Mouse (Mus musculus) cerebellum, postnatal 36 days (tissue): Measurements from ENCODE around the gene Tnfsf12.
"Not testable (repeated sequence)": the region's sequence is repeated elsewhere in the genome, so short reads cannot be mapped to it uniquely, and the experiment has no call there.

ENCODE experiments used
- DNase-seq, 2 experiments: peaks; one replicate each; pipeline ENCODE4 v3.0.0; 2021 to 2022; ENCODE audit warnings: mixed read lengths in 2 of 2

The Tnfsf12 gene

GRCm38 (mm10) chr11:69703814-69704612 lies 8.4 kb upstream of the Tnfsf12 start:
- no peak for DNase-seq

- DNase-seq, result not testable (repeated sequence)
Observed at GRCm38 (mm10) chr11:69703381-69703780, 7.7 kb upstream of the Tnfsf12 start.

- DNase-seq, result not testable (repeated sequence)
Observed at GRCm38 (mm10) chr11:69702886-69703285, 7.2 kb upstream of the Tnfsf12 start.

- DNase-seq, result no peak
Observed at GRCm38 (mm10) chr11:69699595-69699994, 3.9 kb upstream of the Tnfsf12 start.

- DNase-seq, result no peak
Observed at GRCm38 (mm10) chr11:69698574-69698973, 2.9 kb upstream of the Tnfsf12 start.

- no peak for DNase-seq
Observed at GRCm38 (mm10) chr11:69697396-69697795, 1.7 kb upstream of the Tnfsf12 start.

- no peak for DNase-seq
Observed at GRCm38 (mm10) chr11:69695046-69695360, 646 bp downstream of the Tnfsf12 start.

GRCm38 (mm10) chr11:69693421-69693965 lies 2.2 kb downstream of the Tnfsf12 start:
- no peak for DNase-seq

- DNase-seq, result no peak
Observed at GRCm38 (mm10) chr11:69692863-69693262, 2.8 kb downstream of the Tnfsf12 start.

GRCm38 (mm10) chr11:69692196-69692811 lies 3.3 kb downstream of the Tnfsf12 start:
- no peak for DNase-seq

GRCm38 (mm10) chr11:69689891-69690290 lies 5.8 kb downstream of the Tnfsf12 start:
- no peak for DNase-seq

GRCm38 (mm10) chr11:69687061-69687460 lies 8.6 kb downstream of the Tnfsf12 start:
- DNase-seq, result no peak

- peak; percentile 77 to 84 for DNase-seq
Observed at GRCm38 (mm10) chr11:69686377-69686776, 9.3 kb downstream of the Tnfsf12 start.

GRCm38 (mm10) chr11:69685526-69686148 lies 10.0 kb downstream of the Tnfsf12 start, which contains the start of gene Tnfsf13:
TSS of gene Tnfsf13 (minus strand) at chr11:69685784.
- peak; percentile 79 to 84 for DNase-seq

GRCm38 (mm10) chr11:69684936-69685335 lies 10.7 kb downstream of the Tnfsf12 start:
- DNase-seq, result no peak

GRCm38 (mm10) chr11:69684128-69684745 lies 11.4 kb downstream of the Tnfsf12 start:
- peak in 1 of 2 experiments; percentile 40 for DNase-seq

- DNase-seq, result no peak
Observed at GRCm38 (mm10) chr11:69683576-69683975, 12.1 kb downstream of the Tnfsf12 start.

- peak; percentile 90 to 94 for DNase-seq
Observed at GRCm38 (mm10) chr11:69682840-69683533, 12.7 kb downstream of the Tnfsf12 start.

GRCm38 (mm10) chr11:69682209-69682839 lies 13.3 kb downstream of the Tnfsf12 start:
- DNase-seq, result peak in 1 of 2 experiments; percentile 24

GRCm38 (mm10) chr11:69681314-69682208 lies 14.1 kb downstream of the Tnfsf12 start, which contains the start of gene Senp3:
TSS of gene Senp3 (minus strand) at chr11:69682084.
- peak; percentile 95 to 98 for DNase-seq
